Mouse (Mus musculus) stomach, embryonic 16.5 days (tissue): ENCODE data around the gene Kxd1. TPM values are rescaled to one million over a fixed set of nuclear protein-coding genes. Genes with fewer than 3 reads are reported as not detected.
A peak's percentile ranks its signal among the peaks of the same experiment; 100 is the strongest.

Source experiments
- ATAC-seq: fragments of 200-750 bp; cut with Nextera tagmentation; 2 replicates; pipeline ENCODE4 v1.8.0; 2017; ENCODE audit warnings: moderate number of reproducible peaks, moderate TSS enrichment; ENCODE audit not compliant: insufficient read depth, low FRiP score
- H3K27ac ChIP-seq: fragments of 300-500 bp; sonication (generic); 2 replicates; pipeline ENCODE4 v1.5.1; 2014; ENCODE audit warnings: low read length
- H3K27me3 ChIP-seq: fragments of 300-500 bp; sonication (generic); 2 replicates; pipeline ENCODE4 v1.6.1; 2014; ENCODE audit warnings: low read length, control low read depth, mixed read lengths; ENCODE audit not compliant: control insufficient read depth, insufficient read depth
- H3K36me3 ChIP-seq: fragments of 300-500 bp; sonication (generic); 2 replicates; pipeline ENCODE4 v1.6.1; 2014; ENCODE audit warnings: low read length; ENCODE audit not compliant: control insufficient read depth, insufficient read depth
- H3K4me1 ChIP-seq: fragments of 300-500 bp; sonication (generic); 2 replicates; pipeline ENCODE4 v1.6.1; 2014; ENCODE audit warnings: low read length, control low read depth, mixed read lengths; ENCODE audit not compliant: control insufficient read depth, insufficient read depth
- H3K4me2 ChIP-seq: fragments of 300-500 bp; sonication (generic); 2 replicates; pipeline ENCODE4 v1.6.1; 2014; ENCODE audit warnings: low read depth, low read length, mixed read lengths
- H3K4me3 ChIP-seq: fragments of 300-500 bp; sonication (generic); replicated peaks from 2 replicates; pipeline ENCODE4 v1.5.1; 2014; ENCODE audit warnings: mild to moderate bottlenecking, low read length
- H3K9ac ChIP-seq: fragments of 300-500 bp; sonication (generic); 2 replicates; pipeline ENCODE4 v1.6.1; 2014; ENCODE audit warnings: low read length
- H3K9me3 ChIP-seq: fragments of 300-500 bp; sonication (generic); replicated peaks from 2 replicates; pipeline ENCODE4 v1.6.1; 2016; ENCODE audit warnings: low read length, control low read depth; ENCODE audit not compliant: control insufficient read depth
- WGBS: fragments of 180-500 bp; shearing (Covaris S2); extraction: QIAGEN DNeasy Blood & Tissue Kit; methylation state at CpG from one replicate; pipeline ENCODE4 v1.1.7; 2014; 5-methylcytosine and 5-hydroxymethylcytosine counted together
- polyA plus RNA-seq: library from polyadenylated mRNA; unstranded; fragments of >200 nt; fragmentation: Nextera tagmentation; extraction: Ambion mirVana; gene quantifications from 2 replicates; pipeline ENCODE4 v1.2.1, GENCODE M21; 2015

The Kxd1 gene
- polyA plus RNA-seq, 1 experiment from 2014 or later, result 53.9 TPM

GRCm38 (mm10) chr8:70486941-70487520 is 40.7 kb downstream of the Kxd1 start, which contains the start of gene Tmem59l:
Gene Tmem59l (minus strand): TSS chr8:70487358.
- 8% methylated on average over 33 of the region's 33 CpGs for WGBS
- Histone ChIP-seq H3K4me3 (peak within 1 kb of the TSS; percentile 39), H3K9me3 (no peaks in the 10 kb centered on the region), H3K9ac (peak within 1 kb of the TSS; percentile 54; the same call in 1 of the 2 replicates), H3K4me1 (peaks cover 26% of the 10 kb centered on the region), H3K27me3 (peaks cover 74% of the 10 kb centered on the region), H3K4me2 (peak within 1 kb of the TSS; percentile 57), H3K27ac (no peak within 1 kb of the TSS), H3K36me3 (no peaks in the 10 kb centered on the region)
- ATAC-seq, result no peak

DNA sequence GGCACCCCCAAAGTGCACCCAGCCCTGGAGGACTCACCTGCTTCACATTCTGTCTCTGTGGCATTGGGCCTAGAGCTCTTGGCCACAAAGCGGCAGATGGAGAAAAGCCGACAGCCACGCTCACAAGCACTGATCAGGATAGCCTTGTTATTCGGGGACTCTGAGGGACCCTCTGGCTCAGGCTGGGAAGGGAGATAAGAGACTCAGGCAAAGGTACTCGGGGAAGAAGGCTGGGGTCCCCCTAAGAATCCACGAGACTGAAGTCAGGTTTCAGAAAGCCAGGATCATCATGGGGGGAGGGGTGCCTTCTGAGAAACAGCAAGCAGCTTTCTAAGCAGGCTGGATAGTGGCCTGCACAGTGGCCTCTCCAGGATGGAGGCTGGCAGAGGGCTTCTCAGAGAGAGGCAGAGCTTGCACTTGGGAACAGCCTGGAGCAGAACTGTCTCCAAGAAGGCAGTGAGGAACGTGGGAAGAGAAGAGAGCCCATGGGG is 41.5 kb downstream of the Kxd1 start:
- Histone ChIP-seq H3K9ac (no peak overlapping the region), H3K36me3 (no peaks in the 10 kb centered on the region), H3K4me1 (peaks cover 26% of the 10 kb centered on the region), H3K27ac (no peak overlapping the region), H3K4me2 (no peak overlapping the region), H3K9me3 (no peaks in the 10 kb centered on the region), H3K27me3 (peaks cover 66% of the 10 kb centered on the region), H3K4me3 (no peak overlapping the region)
- no peak for ATAC-seq
- 58% methylated on average over 7 of the region's 7 CpGs for WGBS

DNA sequence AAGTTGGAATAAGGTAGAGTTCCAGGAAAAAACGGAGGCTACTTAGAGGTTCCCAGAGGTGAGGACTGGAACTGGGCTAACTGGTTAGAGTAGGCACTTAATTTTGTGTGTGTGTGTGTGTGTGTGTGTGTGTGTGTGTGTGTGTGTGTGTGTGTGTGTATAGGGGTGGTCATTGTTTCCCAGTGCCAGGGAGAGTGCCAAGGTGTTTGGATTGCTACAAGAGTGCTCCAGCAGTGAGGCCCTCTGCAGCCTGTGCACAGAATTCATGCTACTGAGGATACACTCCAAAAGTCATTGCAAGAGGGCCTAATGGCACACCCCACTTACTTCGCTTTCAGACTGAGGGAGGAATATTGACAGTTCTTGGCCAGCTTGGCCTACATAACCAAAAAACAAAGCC is 44.8 kb downstream of the Kxd1 start:
- H3K9me3 ChIP-seq, result no peaks in the 10 kb centered on the region
- H3K27ac ChIP-seq, result no peak overlapping the region
- peaks cover 7% of the 10 kb centered on the region for H3K4me1 ChIP-seq
- no peak for ATAC-seq
- H3K27me3 ChIP-seq, result peaks cover 40% of the 10 kb centered on the region
- H3K4me2 ChIP-seq, result no peak overlapping the region
- no peak overlapping the region for H3K9ac ChIP-seq
- WGBS, result 42% methylated on average over 2 of the region's 2 CpGs
- no peak overlapping the region for H3K4me3 ChIP-seq
- no peaks in the 10 kb centered on the region for H3K36me3 ChIP-seq

GRCm38 (mm10) chr8:70481908-70482307 is 45.8 kb downstream of the Kxd1 start:
- no peak overlapping the region for H3K9ac ChIP-seq
- peaks cover 32% of the 10 kb centered on the region for H3K27me3 ChIP-seq
- H3K4me1 ChIP-seq, result peaks cover 11% of the 10 kb centered on the region
- 78% methylated on average over 3 of the region's 3 CpGs for WGBS
- no peak overlapping the region for H3K4me2 ChIP-seq
- no peaks in the 10 kb centered on the region for H3K9me3 ChIP-seq
- no peak overlapping the region for H3K4me3 ChIP-seq
- ATAC-seq, result no peak
- no peaks in the 10 kb centered on the region for H3K36me3 ChIP-seq
- H3K27ac ChIP-seq, result no peak overlapping the region

- 2% methylated on average over 21 of the region's 21 CpGs for WGBS
- ATAC-seq, result peak; percentile 47
Observed at GRCm38 (mm10) chr8:70477269-70477982, 50.3 kb downstream of the Kxd1 start.

GRCm38 (mm10) chr8:70476333-70477268 is 51.2 kb downstream of the Kxd1 start, which contains the start of gene Klhl26:
Gene Klhl26 (minus strand): TSS chr8:70476968.
- peak within 1 kb of the TSS; percentile 90 for H3K9ac ChIP-seq
- H3K27me3 ChIP-seq, result 0 out of 2 replicates have a peak, but pooled peaks cover 7% of the 10 kb centered on the region
- H3K36me3 ChIP-seq, result no peaks in the 10 kb centered on the region
- H3K9me3 ChIP-seq, result no peaks in the 10 kb centered on the region
- peaks cover 15% of the 10 kb centered on the region for H3K4me1 ChIP-seq
- H3K4me3 ChIP-seq, result peak within 1 kb of the TSS; percentile 73
- H3K27ac ChIP-seq, result peak within 1 kb of the TSS; percentile 68
- ATAC-seq, result peak; percentile 93
- under 1% methylated on average over 52 of the region's 53 CpGs for WGBS
- peak within 1 kb of the TSS; percentile 85 for H3K4me2 ChIP-seq

More at GRCm38 (mm10) chr8:70477269-70477982, 50.3 kb downstream of the Kxd1 start:
- Histone ChIP-seq H3K4me2 (peak overlapping the region; percentile 85), H3K27ac (peak overlapping the region; percentile 68), H3K4me1 (peaks cover 15% of the 10 kb centered on the region), H3K9ac (peak overlapping the region; percentile 90), H3K27me3 (peaks cover 7% of the 10 kb centered on the region; the same call in 1 of the 2 replicates), H3K4me3 (peak overlapping the region; percentile 73), H3K36me3 (no peaks in the 10 kb centered on the region), H3K9me3 (no peaks in the 10 kb centered on the region)

GRCm38 (mm10) chr8:70471856-70472255 is 55.9 kb downstream of the Kxd1 start:
- WGBS, result 98% methylated on average over 7 of the region's 7 CpGs
- Histone ChIP-seq H3K4me2 (no peak overlapping the region), H3K27me3 (no peaks in the 10 kb centered on the region), H3K9ac (no peak overlapping the region), H3K4me3 (no peak overlapping the region), H3K36me3 (no peaks in the 10 kb centered on the region), H3K9me3 (no peaks in the 10 kb centered on the region), H3K4me1 (peaks cover 17% of the 10 kb centered on the region), H3K27ac (no peak overlapping the region)
- no peak for ATAC-seq

GRCm38 (mm10) chr8:70469938-70470337 is 57.8 kb downstream of the Kxd1 start:
- H3K27ac ChIP-seq, result no peak overlapping the region
- no peak for ATAC-seq

More at GRCm38 (mm10) chr8:70469938-70470337, 57.8 kb downstream of the Kxd1 start:
- no peaks in the 10 kb centered on the region for H3K27me3 ChIP-seq
- peaks cover 13% of the 10 kb centered on the region for H3K4me1 ChIP-seq
- H3K4me3 ChIP-seq, result no peak overlapping the region
- no peak overlapping the region for H3K9ac ChIP-seq
- no peak overlapping the region for H3K4me2 ChIP-seq
- no peaks in the 10 kb centered on the region for H3K9me3 ChIP-seq
- no peaks in the 10 kb centered on the region for H3K36me3 ChIP-seq
- 71% methylated on average over 2 of the region's 2 CpGs for WGBS
